Mouse (Mus musculus) G1E-ER4 (cell line): ENCODE results near the gene Mybpc3. TPM values are rescaled to one million over a fixed set of nuclear protein-coding genes. Genes with fewer than 3 reads are reported as not detected.

ENCODE experiments used
- GATA1 ChIP-seq: IDR thresholded peaks from one replicate; pipeline ENCODE4 v1.8.0; 2012; ENCODE audit warnings: low read length, inconsistent platforms
- polyA plus RNA-seq: library from polyadenylated mRNA; stranded (reverse); fragments of >175 nt; gene quantifications from 2 replicates; pipeline ENCODE4 v1.2.3, GENCODE M21; 2012

Gene Mybpc3
- polyA plus RNA-seq, 1 experiment = not detected

GRCm38 (mm10) chr2:91169587-91170322 lies 51.8 kb downstream of the Mybpc3 start:
- TF ChIP-seq GATA1 = no peak

GRCm38 (mm10) chr2:91175490-91175889 lies 57.5 kb downstream of the Mybpc3 start:
- TF ChIP-seq GATA1 = no peak

GRCm38 (mm10) chr2:91176234-91176633 lies 58.3 kb downstream of the Mybpc3 start:
- TF ChIP-seq GATA1 = no peak

- TF ChIP-seq GATA1 = no peak
Measured at GRCm38 (mm10) chr2:91179825-91180224, 61.9 kb downstream of the Mybpc3 start.

- TF ChIP-seq GATA1 = no peak
Measured at GRCm38 (mm10) chr2:91180706-91181105, 62.8 kb downstream of the Mybpc3 start.

GRCm38 (mm10) chr2:91182016-91182404 lies 64.1 kb downstream of the Mybpc3 start:
- TF ChIP-seq GATA1 = no peak

GRCm38 (mm10) chr2:91182405-91183147 lies 64.6 kb downstream of the Mybpc3 start:
- no peak for TF ChIP-seq GATA1

- TF ChIP-seq GATA1 = no peak
Measured at GRCm38 (mm10) chr2:91183148-91183513, 65.2 kb downstream of the Mybpc3 start.

- no peak for TF ChIP-seq GATA1
Measured at GRCm38 (mm10) chr2:91183711-91184405, 65.9 kb downstream of the Mybpc3 start, which contains the start of gene Madd. Madd (minus strand) TSS chr2:91183837.

Other genes with a start within 250 kb of the Mybpc3 start
- gene C1qtnf4, start 232.3 kb upstream of the Mybpc3 start, polyA plus RNA-seq = not detected in 2 replicates
- 1.7 and 6.2 TPM in 2 replicates for gene Kbtbd4, start 213.4 kb upstream of the Mybpc3 start, polyA plus RNA-seq
- gene Ndufs3, start 213.3 kb upstream of the Mybpc3 start, polyA plus RNA-seq = 95.4 and 142 TPM in 2 replicates
- 93.9 and 99.3 TPM in 2 replicates for gene Celf1, start 177.8 kb upstream of the Mybpc3 start, polyA plus RNA-seq
- 0.37 and 0.69 TPM in 2 replicates for gene Rapsn, start 82.5 kb upstream of the Mybpc3 start, polyA plus RNA-seq
- gene Psmc3, start 64.1 kb upstream of the Mybpc3 start, polyA plus RNA-seq = 148 and 174 TPM in 2 replicates
- gene Slc39a13, start 47.7 kb upstream of the Mybpc3 start, polyA plus RNA-seq = 8.1 and 11.5 TPM in 2 replicates
- gene Spi1, start 35.8 kb upstream of the Mybpc3 start, polyA plus RNA-seq = 33.1 and 50.9 TPM in 2 replicates
- gene Madd, start 65.7 kb downstream of the Mybpc3 start, polyA plus RNA-seq = 11.5 and 12.1 TPM in 2 replicates
- gene Nr1h3, start 84.7 kb downstream of the Mybpc3 start, polyA plus RNA-seq = 0.27 and 0.56 TPM in 2 replicates
- gene Acp2, start 84.7 kb downstream of the Mybpc3 start, polyA plus RNA-seq = 2.7 and 6.7 TPM in 2 replicates
- 0.79 and 1.1 TPM in 2 replicates for gene Ddb2, start 118.8 kb downstream of the Mybpc3 start, polyA plus RNA-seq
- gene Pacsin3, start 137.8 kb downstream of the Mybpc3 start, polyA plus RNA-seq = 0.45 and 0.52 TPM in 2 replicates
- 54.8 and 58.0 TPM in 2 replicates for gene Arfgap2, start 146.8 kb downstream of the Mybpc3 start, polyA plus RNA-seq